Mouse (Mus musculus) erythroblast, embryonic 14.5 days (primary cell): Measurements from ENCODE around the gene Ltbr.

ENCODE experiments used
- GATA1 ChIP-seq: IDR thresholded peaks from 2 replicates; pipeline ENCODE4 v1.6.1; 2012; ENCODE audit warnings: low read length, inconsistent platforms, mixed read lengths
- TAL1 ChIP-seq: IDR thresholded peaks from 3 replicates; pipeline ENCODE4 v1.6.1; 2012; ENCODE audit warnings: low read length, inconsistent platforms, mixed read lengths

DNA sequence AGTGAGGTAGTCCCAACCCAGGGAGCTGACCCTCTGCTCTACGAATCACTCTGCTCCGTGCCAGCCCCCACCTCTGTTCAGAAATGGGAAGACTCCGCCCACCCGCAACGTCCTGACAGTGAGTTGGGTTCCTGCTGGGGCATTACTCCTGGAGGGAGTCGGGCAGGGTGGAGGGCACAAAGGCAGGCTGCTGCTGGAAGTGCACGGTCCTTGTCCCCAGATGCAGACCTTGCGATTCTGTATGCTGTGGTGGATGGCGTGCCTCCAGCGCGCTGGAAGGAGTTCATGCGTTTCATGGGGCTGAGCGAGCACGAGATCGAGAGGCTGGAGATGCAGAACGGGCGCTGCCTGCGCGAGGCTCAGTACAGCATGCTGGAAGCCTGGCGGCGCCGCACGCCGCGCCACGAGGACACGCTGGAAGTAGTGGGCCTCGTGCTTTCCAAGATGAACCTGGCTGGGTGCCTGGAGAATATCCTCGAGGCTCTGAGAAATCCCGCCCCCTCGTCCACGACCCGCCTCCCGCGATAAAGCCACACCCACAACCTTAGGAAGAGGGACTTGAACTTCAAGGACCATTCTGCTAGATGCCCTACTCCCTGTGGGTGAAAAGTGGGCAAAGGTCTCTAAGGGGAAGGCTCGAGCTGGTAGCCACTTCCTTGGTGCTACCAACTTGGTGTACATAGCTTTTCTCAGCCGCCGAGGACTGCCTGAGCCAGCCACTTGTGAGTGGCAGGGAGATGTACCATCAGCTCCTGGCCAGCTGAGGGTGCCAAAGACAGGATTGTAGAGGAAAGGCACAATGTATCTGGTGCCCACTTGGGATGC is 48.0 kb upstream of the Ltbr start:
- no peak for TF ChIP-seq TAL1
- no peak for TF ChIP-seq GATA1
